Mouse (Mus musculus): ENCODE measurements around the gene Itgb5.
A peak's percentile ranks its signal among the peaks of the same experiment; 100 is the strongest.

Itgb5 gene

DNA sequence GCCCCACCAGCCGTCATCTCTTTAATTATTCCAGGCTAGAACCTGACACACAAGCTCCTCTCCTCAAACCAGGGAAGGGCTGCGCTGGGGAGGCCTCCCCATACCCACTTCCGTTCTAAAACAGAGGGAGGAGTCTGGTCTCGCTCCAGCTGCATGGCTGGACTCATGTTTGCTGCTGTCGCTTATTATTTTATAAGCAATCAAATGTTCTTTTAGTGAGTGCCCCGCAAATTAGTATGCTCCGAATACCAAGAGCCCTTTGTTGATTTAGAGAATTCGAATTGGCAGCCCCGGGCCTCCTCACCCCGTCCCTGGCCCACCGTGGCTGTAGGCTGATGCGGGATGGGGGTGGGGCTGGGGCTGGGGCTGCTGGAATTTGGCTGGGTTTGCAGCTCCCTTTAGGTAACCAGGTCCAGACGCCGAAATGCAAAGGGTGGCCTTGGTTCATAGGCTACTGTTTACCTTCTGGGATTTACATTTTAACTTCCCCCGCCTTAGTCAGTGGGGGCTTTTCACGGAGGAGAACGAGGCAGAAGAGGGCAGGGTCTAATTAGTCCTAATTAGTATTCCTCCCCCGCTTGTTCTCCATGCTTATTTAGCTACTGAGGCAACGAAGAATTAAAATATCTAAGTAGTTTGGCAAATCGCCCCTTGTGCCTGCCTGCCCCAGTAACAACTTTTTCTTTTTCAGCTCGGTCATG is 3.4 kb downstream of the Itgb5 start:
- DNase-seq = peak; percentile 49 to 54

DNA sequence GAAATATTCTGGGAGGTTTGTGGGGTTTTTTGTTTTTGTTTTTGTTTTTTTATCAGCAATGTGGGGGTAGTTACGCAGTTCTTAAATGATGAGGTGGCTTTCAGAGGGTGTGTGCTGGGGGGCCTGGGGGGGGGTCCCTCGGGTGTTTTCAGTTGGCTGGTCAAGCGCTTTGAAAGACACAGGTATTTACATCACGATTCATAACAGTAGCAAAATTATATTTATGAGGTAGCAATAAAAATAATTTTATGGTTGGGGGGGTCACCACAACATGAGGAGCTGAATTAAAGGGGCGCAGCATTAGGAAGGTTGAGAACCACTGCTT is 3.9 kb downstream of the Itgb5 start:
- DNase-seq = no peak

DNA sequence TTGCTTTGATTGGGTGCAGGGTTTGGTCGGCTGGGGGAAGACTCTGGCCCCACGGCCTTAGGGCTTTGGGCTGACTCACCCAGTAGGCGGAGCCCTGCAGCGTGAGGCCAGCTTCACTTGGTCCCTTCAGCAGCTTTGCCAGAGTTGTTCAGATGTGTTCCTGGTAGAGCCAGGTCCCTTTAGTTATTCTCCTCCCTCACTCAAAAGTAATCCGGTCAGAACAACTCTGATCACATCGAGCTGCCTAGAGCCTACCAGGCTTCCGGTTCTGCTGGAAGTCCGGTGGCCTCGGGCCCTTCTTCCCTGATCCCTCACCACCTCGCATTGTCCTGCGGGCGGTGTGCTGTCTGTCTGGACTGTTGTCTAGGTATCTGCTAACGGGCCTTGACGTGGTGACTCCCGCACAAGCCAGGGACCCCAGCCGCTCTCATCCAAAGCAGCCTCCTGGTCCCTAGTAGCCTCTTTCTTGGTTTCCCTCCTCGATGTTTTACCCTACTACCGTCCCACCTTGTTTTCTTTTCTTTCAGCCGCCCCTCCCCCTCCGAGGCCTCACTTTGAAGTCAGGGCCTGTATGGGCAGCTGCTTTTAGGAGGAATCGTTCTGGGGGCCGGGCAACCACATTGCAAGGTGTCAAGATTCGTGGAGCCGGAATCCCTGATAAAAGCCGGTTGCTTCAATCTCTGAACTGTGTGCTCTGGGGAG is 4.5 kb downstream of the Itgb5 start:
- DNase-seq = peak; percentile 71 to 84

DNA sequence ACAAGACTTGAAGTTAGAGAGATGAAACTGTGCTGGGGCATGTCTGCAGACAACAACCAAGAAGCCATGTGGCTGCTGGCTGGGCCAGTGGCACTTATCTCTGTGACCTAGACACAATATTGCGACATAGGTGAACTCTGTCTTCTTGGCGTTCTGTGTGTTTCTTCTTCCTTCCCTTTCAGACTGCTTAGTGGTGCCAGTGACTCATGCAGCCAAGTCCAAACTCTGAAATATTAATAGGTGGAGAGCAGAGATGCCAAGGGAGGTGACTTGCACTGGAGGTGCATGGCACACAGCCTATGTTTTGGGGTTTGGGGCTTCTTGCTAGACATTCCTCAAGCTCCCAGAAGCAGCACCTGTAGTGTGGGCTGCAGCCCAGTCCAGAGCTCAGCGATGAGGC is 7.2 kb downstream of the Itgb5 start:
- DNase-seq = no peak

DNA sequence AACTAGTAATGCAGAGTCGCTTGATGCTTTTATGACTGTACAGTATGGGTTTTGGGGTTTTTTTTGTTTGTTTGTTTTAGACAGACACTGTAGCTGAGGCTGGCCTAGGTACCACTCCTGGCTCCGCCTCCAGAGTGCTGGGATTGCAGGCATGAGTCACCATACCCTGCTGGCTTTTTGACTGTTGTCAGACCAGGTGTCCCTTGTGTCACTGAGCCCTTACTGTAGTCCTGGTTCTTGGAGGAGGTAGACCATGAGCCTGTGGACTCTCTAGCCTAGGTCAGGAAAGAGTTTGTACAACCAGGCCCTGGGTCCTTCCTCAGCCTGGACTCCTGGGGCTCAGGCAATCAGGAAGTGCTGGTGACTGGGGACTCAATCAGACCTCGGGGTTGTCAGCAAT is 7.7 kb downstream of the Itgb5 start:
- no peak for DNase-seq

DNA sequence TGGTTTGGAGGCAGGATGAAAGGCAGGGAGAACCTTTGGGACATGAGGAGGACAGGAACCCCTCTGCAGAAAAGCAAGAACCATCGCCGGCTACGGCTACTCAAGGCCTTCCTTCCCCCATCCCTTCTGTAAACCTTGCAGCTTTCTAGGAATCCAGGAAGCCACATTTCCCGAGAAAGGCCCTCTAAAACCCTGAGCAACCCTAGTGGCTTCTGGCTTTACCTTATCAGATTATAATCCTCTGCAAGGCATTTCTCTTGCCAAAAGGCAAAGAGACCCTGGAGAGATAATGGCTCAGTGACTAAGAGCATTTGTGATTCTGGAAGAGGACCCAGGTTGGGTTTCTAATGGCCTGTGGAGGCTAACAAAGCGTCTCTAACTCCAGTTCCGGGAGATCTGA is 11.2 kb downstream of the Itgb5 start:
- no peak for DNase-seq

DNA sequence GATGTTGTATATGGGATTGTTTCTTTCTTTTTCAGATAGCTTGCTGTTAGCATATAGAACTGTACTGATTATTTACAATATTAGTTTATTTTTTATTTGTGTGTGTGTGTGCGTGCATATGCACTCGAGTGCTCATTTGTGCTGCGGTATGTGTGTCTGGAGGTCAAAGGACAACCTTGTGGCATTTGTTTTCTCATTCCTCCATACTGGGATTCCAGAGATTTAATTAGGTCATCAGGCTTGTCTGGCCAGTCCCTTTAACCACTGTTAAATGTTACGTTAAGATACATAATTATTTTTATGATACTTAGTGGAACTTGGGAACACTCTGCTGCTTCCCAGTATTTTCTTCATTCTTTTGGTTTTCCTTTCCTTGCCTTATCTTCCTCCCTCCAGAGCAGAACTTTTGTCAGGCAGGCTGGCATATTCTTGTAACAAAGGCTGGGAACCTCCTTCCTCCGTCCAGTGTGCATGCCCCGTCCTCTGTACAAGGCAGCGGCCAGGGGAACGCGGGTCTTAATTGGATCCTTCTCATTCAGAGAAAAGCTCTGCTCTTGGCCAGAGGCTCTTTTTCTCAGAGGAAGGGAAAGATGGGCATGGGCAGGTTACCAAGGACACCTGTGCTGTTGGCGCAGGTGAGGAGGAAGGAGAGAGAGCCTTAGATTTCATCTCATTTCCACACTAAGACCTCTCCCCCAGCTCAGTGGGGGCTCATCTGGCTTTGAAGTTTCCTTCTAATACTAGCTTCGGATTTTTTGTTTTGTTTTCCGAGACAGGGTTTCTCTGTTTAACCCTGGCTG is 12.8 kb downstream of the Itgb5 start:
- DNase-seq = no peak

DNA sequence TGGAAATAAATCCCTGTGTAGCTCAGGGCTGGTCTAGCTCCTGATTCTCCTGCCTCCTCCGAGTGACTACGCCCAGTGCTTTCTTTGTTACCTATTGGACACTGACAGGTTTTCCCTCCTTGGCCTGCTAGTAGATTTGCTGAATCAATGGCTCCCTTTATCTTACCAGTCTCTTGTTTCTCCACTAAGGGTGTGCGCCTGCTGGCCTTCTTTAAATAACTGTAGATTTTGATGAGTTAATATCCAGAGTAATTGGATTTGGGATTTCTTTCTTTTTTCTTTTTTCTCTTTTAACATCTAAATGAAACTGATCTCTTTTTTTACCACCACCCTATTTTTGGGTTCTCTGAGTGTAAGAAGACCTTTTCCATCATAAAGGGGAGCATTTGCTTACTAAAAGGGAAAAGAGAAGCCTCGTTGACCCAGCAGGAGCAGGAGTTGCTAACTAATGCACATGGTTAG is 14.7 kb downstream of the Itgb5 start:
- DNase-seq = no peak

DNA sequence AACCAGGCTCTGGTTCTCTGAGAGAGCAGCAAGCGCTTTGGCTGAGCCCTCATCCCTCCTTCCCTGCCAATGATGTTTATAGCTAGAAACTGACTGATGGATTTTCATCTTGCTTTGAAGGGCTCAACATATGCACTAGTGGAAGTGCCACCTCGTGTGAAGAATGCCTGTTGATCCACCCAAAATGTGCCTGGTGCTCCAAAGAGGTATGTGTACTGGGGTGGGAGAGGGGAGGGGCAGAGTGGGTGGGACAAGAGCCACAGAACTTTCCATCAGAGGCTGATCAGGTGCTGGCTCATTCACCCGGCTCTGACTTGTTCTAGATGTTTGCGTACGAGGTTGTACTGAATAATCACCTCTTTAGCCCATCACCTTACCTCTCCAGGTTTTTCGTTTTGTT is 15.4 kb downstream of the Itgb5 start:
- no peak for DNase-seq

DNA sequence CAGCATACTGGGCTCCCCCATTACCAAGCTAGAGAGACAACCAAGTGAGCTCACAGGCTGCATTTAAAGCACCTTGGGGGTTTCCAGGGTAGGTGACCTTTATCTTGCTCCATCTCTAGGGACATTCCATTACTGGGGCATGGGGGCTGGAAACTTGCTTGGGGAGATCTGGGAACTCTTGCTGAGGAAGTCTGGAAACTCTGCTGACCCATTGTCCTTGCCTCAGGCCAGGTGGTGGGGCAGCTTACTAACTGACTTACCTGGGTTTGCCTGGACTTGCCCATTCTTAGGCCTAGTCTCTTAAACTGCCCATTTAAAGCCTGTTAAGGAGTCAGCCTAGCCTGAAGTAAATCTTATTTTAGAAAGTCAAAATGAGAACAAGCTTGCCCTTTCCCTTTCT is 23.8 kb downstream of the Itgb5 start:
- DNase-seq = peak; percentile 41 to 77

DNA sequence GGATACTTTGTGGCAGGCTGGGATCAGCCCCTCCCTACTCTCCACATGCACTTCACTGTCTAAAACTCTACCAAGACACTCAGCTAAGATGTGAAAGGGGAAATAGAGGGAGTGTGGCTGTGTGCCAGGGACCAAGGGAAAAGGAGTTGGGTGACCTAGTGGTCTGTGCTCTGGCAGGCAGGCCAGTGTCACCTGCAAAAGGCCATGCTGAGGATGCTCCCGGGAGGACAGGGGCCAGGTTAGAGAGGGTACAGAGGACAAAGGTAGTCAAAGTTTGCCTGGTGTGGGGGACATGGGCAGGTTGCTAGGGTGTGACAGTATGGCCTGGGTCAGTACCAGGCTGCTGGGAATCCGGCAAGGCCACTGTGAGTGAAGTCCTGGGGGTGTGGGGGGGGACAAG is 29.3 kb downstream of the Itgb5 start:
- DNase-seq = no peak

DNA sequence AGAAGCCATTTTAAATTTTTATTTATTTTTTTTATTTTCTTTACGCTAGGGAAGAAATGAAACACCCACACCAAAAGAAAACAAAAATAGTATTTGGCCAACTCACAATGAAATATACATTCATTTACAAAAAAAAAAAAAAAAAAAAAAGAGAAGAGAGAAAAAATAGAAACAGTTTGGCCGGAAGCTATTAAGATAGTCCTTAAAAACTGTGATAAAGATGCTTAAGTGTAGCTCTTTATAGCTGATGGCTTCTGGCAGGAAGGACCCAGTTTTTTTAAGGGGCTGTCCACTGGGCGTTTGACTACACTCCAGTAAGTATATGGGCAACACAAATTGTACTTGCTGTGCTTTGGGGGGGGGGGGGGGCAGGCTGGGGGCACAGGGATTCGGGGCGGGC is 29.9 kb downstream of the Itgb5 start:
- no peak for DNase-seq

DNA sequence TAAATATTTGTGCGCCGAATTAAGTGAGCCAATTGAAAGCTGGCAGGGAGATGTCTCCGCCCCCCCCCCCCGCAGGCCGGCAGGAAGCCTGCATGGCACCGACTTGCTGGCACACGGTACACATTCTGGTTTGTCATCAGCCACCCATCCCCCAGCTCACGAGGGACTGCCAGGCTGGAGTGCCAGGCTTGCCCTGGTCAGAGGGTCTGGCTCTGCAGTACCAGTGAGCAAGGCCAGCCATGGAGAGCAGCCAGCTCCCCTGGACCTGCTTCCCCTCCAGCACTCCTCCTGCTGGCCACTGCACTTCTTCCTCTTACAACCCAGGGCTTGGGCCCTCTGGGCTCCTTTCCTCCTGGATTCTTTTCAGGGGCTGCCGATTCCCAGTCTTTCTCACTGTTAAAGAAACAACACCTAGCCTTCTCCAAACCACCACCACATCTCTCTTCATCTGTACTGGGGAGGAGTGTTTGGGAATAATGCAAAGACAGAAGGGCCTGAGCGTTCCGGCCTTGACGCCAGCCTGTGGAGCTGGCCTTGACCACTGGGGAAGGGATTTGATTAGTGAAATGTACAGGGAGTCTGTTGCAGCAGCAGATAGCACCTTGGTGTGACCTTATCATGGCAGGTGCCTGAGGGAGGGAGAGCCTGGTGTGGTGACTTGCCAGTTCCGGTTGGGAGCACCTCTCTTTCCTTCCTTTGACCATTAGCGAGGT is 30.7 kb downstream of the Itgb5 start:
- DNase-seq = peak; percentile 89 to 95

DNA sequence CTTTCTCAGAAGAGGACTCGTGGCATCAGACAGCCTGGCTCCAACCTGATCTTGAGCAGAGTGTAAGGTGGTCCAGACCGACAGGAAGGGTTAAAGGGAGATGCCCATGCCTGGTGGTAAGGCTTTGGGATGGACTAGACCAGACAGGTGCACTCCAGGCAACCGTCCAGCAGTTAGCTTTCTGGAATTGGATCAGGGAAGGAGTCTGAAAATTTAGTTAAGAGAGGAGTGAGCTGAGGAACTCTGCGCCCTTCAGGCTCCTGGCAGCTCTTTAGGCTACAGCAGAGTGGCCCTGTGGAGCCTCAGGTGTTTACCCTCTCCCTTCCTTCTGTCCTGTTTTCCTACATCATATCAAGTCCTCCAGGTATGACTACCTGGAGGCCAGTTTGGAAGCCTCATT is 32.9 kb downstream of the Itgb5 start:
- no peak for DNase-seq

DNA sequence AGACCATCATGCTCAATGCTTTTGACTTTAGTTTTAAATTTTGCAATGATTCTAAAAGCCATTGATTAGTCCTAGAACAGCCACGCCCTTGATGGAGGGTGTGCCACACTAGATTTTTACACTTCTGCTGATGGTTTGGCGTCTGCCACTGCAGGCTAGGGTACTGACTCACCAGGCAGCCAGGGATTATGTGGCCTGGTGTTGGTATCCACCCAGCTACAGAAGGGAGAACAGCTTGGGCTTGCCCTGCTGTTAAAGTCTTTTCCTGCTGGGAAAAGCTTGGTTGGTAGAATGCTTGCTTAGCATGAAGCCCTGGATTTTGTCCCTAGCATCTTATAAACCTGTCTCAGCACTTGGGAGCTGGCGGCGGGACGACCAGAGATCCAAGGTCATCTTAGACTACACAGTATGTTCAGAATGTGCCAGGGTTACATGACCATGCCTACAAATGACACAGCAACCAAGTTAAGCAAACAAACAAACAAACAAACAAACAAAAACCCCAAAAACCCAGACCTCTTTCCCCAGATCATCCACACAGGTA is 33.8 kb downstream of the Itgb5 start:
- DNase-seq = peak; percentile 53 to 70

DNA sequence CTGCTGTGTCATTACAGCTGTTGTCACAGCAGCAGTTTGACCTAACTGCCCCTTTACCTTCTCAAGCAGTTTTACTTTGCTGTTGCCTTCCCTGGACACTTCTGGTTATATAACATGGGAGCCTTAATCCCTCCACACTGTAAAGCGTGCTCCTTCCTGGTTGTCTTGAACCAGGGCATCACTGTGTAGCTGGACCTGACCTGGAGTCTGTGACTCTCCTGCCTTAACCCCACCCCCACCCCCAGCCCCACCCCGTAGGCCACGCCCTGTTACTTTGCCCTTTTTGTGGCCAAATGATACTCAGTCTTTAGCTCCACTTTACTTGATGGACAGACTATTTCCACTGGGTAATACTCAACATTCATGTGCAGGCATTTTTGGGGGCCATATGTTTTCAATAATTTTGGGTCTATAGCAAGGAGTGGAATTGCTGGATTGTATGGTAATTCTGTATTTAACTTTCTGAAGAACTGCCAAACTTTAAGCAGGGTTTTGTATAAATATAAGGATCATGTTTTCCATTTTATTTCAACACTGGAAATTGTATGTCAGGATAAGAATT is 40.8 kb downstream of the Itgb5 start:
- no peak for DNase-seq

DNA sequence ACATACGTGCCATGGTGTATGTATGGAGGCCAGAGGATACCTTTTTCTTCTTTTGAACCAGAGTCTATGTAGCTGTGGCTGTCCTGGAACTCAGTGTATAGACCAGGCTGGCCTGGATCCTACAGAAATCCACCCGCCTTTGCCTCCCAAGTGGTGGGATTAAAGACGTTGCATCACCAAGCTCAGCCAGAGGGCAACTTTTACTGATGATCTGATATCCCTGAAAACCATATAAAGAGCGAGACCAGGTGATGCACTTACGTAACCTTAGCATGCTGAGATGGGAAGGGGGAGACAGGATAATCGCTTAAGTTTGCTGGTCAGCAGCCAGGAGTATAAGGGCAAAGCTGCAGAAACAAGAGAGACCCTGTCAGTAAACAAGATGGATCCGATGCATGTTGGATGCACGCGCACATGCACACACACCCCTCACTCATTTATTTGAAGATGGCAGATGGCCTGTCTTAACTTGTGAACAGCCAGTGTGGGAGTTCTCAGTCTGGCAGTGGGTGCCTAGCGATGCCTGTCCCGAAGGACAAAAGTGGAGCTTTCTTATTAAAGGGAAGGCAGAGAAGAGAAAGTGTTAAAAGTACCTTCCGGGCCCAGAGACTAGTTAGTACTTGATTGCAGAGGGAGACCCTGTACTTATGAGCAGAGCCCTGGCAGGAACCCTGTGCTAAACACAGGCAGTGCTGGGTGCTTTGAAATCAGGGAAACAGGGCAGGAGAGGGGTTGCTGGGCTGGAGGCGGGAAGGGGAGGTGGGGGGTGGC is 41.7 kb downstream of the Itgb5 start:
- DNase-seq = no peak

DNA sequence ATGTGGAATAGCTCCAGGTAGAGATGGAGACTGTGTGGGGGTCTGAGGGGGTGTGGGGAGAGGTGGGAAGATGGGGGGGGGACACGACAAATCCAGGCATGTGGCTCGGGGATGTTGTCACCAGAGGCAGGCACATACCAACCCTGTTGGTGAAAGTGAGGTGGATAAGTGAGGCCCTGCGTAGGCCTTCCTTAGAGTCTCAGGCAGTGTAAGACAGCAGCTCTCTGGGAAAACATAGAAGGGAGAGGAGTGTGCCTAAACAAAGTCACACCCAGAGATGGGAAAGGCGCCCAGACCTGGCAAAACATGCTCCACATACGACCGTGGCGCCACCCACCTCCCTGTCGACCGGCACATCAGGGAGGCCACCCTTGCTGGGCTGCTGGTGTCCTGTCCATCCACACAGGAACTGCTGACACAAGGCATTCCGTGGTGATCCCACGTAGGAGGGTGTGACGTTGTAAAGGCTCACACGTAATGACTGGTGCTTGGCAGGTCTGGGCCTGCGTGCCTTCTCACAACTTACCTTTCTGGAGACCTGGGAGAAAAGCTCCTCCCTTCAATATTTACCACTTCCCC is 42.5 kb downstream of the Itgb5 start:
- DNase-seq = peak in 1 of 2 experiments; percentile 57

DNA sequence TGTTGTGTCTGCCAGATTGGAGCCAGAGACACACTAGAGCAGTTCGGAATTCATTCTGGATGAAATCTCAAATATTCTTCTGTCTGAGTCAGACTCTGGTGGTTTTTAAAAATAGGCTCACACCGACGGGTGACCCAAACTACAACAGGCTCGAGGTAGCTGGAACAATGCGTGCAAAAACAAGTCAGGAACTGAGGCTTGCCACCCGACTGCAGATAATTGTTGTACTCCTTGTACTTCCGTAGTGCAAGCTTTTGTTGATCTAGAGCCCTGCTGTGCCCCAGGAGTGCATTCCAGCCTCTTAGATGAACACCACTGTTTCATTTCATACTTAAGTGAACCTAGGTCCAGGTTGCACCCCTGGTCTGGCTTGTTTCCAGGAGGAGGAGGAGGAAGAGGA is 43.8 kb downstream of the Itgb5 start:
- no peak for DNase-seq

DNA sequence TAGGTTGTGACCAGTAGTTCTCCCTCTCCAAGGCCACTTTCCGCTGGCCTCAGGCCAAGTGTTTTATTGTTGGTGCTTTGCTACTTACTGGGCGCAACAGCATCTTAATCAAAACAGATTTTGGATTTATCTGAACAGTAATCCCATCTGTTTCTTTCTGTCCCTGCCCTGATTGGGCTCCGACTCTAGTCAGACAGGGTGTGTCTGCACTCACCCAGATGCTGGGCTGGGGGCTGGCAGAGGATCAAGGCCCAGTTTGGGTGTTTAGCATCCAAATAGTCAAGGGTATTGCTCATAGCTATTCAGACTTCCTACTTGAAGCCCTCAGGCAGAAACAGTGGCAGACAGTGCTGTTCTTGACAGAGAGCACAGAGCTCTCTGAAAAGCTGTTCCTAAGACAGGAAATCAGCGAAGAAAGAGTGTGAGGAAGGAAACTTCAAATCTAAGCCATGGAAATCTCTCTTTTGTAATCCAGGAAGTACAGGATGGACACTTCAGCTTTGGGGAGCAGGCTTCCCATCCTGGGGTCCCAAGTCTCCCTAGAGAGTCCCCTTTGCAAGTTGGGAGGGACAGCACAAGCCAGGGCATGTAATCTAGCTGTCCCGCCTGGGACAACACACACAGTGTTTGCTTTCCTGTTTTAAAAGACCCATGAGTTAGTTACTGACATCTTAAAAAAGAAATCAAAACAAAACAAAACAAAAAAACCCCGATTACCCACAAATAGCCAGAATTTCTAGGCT is 48.7 kb downstream of the Itgb5 start:
- peak; percentile 66 to 70 for DNase-seq

DNA sequence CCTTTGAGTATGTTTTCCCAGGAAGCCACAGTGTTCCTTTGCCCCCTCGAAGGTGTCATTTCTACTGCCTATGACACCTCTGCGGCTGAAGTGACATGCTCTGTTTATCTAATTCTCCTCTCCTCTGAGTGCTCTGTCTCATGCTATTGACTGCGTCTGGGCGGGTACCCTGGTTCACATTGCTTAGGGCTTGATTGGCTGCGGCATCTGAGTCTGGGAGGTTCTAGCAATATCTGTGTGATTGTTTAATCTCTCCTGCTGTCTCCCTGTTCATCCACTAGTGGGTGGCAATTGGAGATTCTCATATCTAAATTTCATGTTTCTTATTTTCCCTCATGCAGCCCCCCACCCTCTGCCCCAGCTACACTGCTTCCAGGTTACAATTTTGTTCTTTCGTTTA is 49.6 kb downstream of the Itgb5 start:
- no peak for DNase-seq
